Mouse (Mus musculus) heart, embryonic 14.5 days (tissue): ENCODE data around the gene Prpf19. TPM values are rescaled to one million over a fixed set of nuclear protein-coding genes. Genes with fewer than 3 reads are reported as not detected.

Experiments
- ATAC-seq: fragments of 200-750 bp; cut with Nextera tagmentation; 2 replicates; pipeline ENCODE4 v1.8.0; 2017; ENCODE audit warnings: low read depth, moderate TSS enrichment; ENCODE audit not compliant: insufficient number of reproducible peaks, insufficient read depth, low FRiP score
- H3K27ac ChIP-seq, 2 experiments: fragments of 200-500 bp in 1 of 2; fragments of 300-500 bp in 1 of 2; sonication (generic) in 1 of 2; replicated peaks in 1 of 2; 2 replicates each; pipeline ENCODE4 v1.5.1; 2012 to 2014; ENCODE audit warnings: low read depth in 2 of 2, low read length in 2 of 2, control low read depth in 1 of 2, mild to moderate bottlenecking in 1 of 2, mixed read lengths in 1 of 2; ENCODE audit not compliant: control insufficient read depth in 1 of 2, insufficient read depth in 1 of 2
- H3K27me3 ChIP-seq: fragments of 300-500 bp; sonication (generic); 2 replicates; pipeline ENCODE4 v1.6.1; 2014; ENCODE audit warnings: mild to moderate bottlenecking, low read length, control low read depth; ENCODE audit not compliant: control insufficient read depth, insufficient read depth
- H3K36me3 ChIP-seq: fragments of 300-500 bp; sonication (generic); 2 replicates; pipeline ENCODE4 v1.6.1; 2014; ENCODE audit warnings: mild to moderate bottlenecking, control low read depth, low read length, mixed read lengths; ENCODE audit not compliant: control insufficient read depth, insufficient read depth
- H3K4me1 ChIP-seq, 2 experiments: fragments of 200-500 bp in 1 of 2; fragments of 300-500 bp in 1 of 2; sonication (generic) in 1 of 2; 2 replicates each; pipeline ENCODE4 v1.6.1; 2012 to 2014; ENCODE audit warnings: low read length in 2 of 2, control low read depth in 1 of 2, mixed read lengths in 1 of 2; ENCODE audit not compliant: control insufficient read depth in 2 of 2, insufficient read depth in 2 of 2
- H3K4me2 ChIP-seq: fragments of 300-500 bp; sonication (generic); 2 replicates; pipeline ENCODE4 v1.6.1; 2014; ENCODE audit warnings: mild to moderate bottlenecking, low read length
- H3K4me3 ChIP-seq, 2 experiments: fragments of 200-500 bp in 1 of 2; fragments of 300-500 bp in 1 of 2; sonication (generic) in 1 of 2; 2 replicates each; pipeline ENCODE4 v1.5.1; 2012 to 2014; ENCODE audit warnings: low read length in 2 of 2, mild to moderate bottlenecking in 2 of 2, control low read depth in 1 of 2, low read depth in 1 of 2, moderate library complexity in 1 of 2; ENCODE audit not compliant: control insufficient read depth in 1 of 2, insufficient read depth in 1 of 2
- H3K9ac ChIP-seq: fragments of 300-500 bp; sonication (generic); 2 replicates; pipeline ENCODE4 v1.6.1; 2014; ENCODE audit warnings: mild to moderate bottlenecking, low read length
- H3K9me3 ChIP-seq: fragments of 300-500 bp; sonication (generic); 2 replicates; pipeline ENCODE4 v1.6.1; 2016; ENCODE audit warnings: low read length, control low read depth; ENCODE audit not compliant: control insufficient read depth
- WGBS: fragments of 180-500 bp; shearing (Covaris S2); extraction: QIAGEN DNeasy Blood & Tissue Kit; methylation state at CpG from one replicate; pipeline ENCODE4 v1.1.7; 2014; 5-methylcytosine and 5-hydroxymethylcytosine counted together
- polyA plus RNA-seq: library from polyadenylated mRNA; unstranded; fragments of >200 nt; fragmentation: Nextera tagmentation; extraction: Ambion mirVana; gene quantifications from 2 replicates; pipeline ENCODE4 v1.2.1, GENCODE M21; 2014

The Prpf19 gene
- polyA plus RNA-seq, 1 experiment from 2014 or later, result 32.0 TPM

DNA sequence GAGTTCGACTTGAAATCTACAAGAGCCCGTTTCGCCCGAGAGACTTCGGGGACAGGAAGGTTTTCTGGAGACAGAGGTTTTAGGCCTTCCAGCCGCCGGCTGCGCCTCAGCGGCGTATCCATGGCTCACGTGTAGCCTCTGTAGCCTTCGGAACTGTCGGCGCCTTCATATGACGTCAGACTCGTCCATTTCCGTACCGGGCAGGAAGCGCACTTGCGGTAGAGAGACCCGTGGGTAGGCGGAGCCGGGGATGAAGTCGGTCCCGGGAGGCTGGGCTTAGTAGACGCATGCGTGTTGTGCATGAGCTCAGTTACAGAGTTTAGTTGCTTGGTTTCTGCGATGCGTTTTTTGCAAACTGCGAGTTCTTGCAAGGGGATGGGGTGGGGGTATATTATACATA, 54.1 kb downstream of the Prpf19 start, which contains the start of gene Ccdc86:
TSS of gene Ccdc86 (minus strand) at position 155 of the 400 bp plus-strand sequence.
- H3K36me3 ChIP-seq, result peaks cover 21% of the 10 kb centered on the region
- H3K4me1 ChIP-seq, result peaks cover 23 to 40% of the 10 kb centered on the region in 2 experiments
- H3K4me2 ChIP-seq, result peak within 1 kb of the TSS; percentile 99
- H3K9ac ChIP-seq, result peak within 1 kb of the TSS; percentile 86
- H3K27ac ChIP-seq, result peak within 1 kb of the TSS; percentile 14 to 39; a peak in 2 of 4 replicates
- no peaks in the 10 kb centered on the region for H3K27me3 ChIP-seq
- H3K4me3 ChIP-seq, result peak within 1 kb of the TSS; percentile 73 to 84
- under 1% methylated on average over 30 of the region's 30 CpGs for WGBS
- H3K9me3 ChIP-seq, result no peaks in the 10 kb centered on the region
- ATAC-seq, result peak; percentile 93

DNA sequence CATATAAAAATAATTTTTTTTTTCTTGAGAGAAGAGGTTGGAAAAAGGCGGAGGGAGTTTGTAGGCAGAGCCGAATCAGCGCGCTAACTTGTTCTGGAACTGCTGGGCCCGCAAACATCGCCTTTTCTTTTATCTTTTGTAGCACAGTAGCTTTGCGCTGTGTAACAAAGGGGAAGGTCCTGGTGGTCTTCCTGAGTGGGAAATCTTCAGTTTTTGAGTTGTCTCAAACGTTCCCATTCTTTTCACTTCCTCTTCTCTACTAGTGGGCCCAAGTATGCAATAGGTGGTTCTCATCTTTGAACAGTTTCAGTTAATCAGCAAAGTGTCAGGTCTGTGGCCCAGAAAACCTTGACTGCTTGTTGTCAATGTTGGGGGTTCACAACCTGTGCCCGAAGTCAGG, 54.5 kb downstream of the Prpf19 start:
- no peak for ATAC-seq
- WGBS, result 29% methylated on average over 9 of the region's 9 CpGs

DNA sequence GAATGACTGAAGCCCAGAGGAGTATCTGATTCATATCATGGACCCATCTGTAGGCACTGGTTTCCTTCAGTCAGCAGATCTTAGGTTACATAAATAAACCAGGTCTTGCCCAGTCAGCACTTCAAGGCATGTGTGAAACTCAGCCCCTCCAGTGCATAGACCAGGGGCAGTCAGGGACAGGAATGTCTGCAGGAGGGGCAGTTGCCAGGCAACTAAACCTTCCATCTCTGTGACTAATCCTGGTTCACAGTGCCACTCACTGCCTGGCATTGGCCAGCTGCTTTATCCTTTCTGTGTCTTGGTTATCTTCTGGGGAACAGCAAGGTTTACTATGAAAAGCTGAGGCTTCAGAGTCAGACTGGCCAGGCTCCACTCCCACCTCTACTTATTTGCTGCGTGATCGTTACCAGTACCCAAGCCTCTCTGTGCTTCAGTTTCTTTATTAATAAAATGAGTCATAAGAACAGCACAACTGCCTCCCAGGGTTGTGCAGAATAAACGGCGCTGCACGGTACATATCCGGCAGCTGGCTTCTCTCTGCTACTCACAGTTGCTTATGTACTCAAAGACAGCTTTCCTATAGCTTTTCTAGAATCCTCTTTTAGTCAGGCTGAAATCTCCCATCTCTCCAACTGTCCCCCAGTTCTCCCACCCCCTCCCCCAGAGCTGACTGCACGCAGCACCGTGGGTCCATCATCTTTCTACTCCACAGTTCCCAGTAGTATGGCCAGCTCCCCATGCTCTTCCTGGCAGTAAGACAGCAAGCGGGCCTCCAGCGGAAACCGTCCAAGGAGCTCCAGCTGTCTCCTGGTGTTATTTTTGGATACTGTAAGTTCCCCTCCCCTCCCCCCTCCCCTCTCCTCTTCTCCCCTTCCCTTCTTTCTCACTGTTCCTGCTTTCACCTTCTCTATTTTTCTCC, 57.2 kb downstream of the Prpf19 start:
- no peaks in the 10 kb centered on the region for H3K36me3 ChIP-seq
- H3K4me2 ChIP-seq, result peak overlapping the region; percentile 44
- H3K4me3 ChIP-seq, result no peak overlapping the region
- H3K9me3 ChIP-seq, result no peaks in the 10 kb centered on the region
- peak overlapping the region; percentile 63 to 80 for H3K27ac ChIP-seq
- H3K4me1 ChIP-seq, result peaks cover 23 to 34% of the 10 kb centered on the region in 2 experiments
- no peaks in the 10 kb centered on the region for H3K27me3 ChIP-seq
- ATAC-seq, result peak; percentile 71
- peak overlapping the region; percentile 38; the same call in 1 of the 2 replicates for H3K9ac ChIP-seq
- WGBS, result 20% methylated on average over 11 of the region's 11 CpGs

More for the DNA sequence above, 54.5 kb downstream of the Prpf19 start:
- no peaks in the 10 kb centered on the region for H3K9me3 ChIP-seq
- H3K4me1 ChIP-seq, result peaks cover 23 to 40% of the 10 kb centered on the region in 2 experiments
- H3K9ac ChIP-seq, result peak overlapping the region; percentile 69
- H3K36me3 ChIP-seq, result peaks cover 17% of the 10 kb centered on the region
- peak overlapping the region; percentile 10 to 39; a peak in 2 of 4 replicates for H3K27ac ChIP-seq
- peak overlapping the region; percentile 25 to 73 for H3K4me3 ChIP-seq
- no peaks in the 10 kb centered on the region for H3K27me3 ChIP-seq
- peak overlapping the region; percentile 99 for H3K4me2 ChIP-seq

Other genes with a start within 250 kb of the Prpf19 start
- gene Pga5, start 217.2 kb upstream of the Prpf19 start, polyA plus RNA-seq, result not detected in 2 replicates
- 28.4 and 30.0 TPM in 2 replicates for gene Vps37c, start 206.5 kb upstream of the Prpf19 start, polyA plus RNA-seq
- gene Cd5, start 156.2 kb upstream of the Prpf19 start, polyA plus RNA-seq, result 0.66 and 1.4 TPM in 2 replicates
- not detected in 2 replicates for gene Cd6, start 65.2 kb upstream of the Prpf19 start, polyA plus RNA-seq
- 0.46 and 0.66 TPM in 2 replicates for gene Slc15a3, start 55.5 kb upstream of the Prpf19 start, polyA plus RNA-seq
- 31.6 and 37.0 TPM in 2 replicates for gene Tmem132a, start 25.3 kb upstream of the Prpf19 start, polyA plus RNA-seq
- gene Tmem109, start 13.2 kb upstream of the Prpf19 start, polyA plus RNA-seq, result 92.4 and 94.5 TPM in 2 replicates
- not detected in 2 replicates for gene Zp1, start 25.4 kb downstream of the Prpf19 start, polyA plus RNA-seq
- gene Ptgdr2, start 41.9 kb downstream of the Prpf19 start, polyA plus RNA-seq, result 0.07 and 0.22 TPM in 2 replicates
- 12.9 and 14.7 TPM in 2 replicates for gene Ccdc86, start 54.0 kb downstream of the Prpf19 start, polyA plus RNA-seq
- gene Ms4a10, start 79.4 kb downstream of the Prpf19 start, polyA plus RNA-seq, result not detected in 2 replicates
- 0.15 TPM in 1 of 2 replicates, not detected in the other for gene Ms4a15, start 98.0 kb downstream of the Prpf19 start, polyA plus RNA-seq
- not detected in 2 replicates for gene Ms4a18, start 122.8 kb downstream of the Prpf19 start, polyA plus RNA-seq
- gene Ms4a8a, start 185.9 kb downstream of the Prpf19 start, polyA plus RNA-seq, result not detected in 2 replicates
- gene 1700017D01Rik, start 235.6 kb downstream of the Prpf19 start, polyA plus RNA-seq, result not detected in 2 replicates